Mouse (Mus musculus): Measurements from ENCODE around the gene Samd11. TPM values are rescaled to one million over a fixed set of nuclear protein-coding genes. Genes with fewer than 3 reads are reported as not detected.

The Samd11 gene
- polyA plus RNA-seq (2015; fragmentation: Nextera tagmentation; extraction: Ambion mirVana) = 0.32 and 0.59 TPM in 2 replicates

DNA sequence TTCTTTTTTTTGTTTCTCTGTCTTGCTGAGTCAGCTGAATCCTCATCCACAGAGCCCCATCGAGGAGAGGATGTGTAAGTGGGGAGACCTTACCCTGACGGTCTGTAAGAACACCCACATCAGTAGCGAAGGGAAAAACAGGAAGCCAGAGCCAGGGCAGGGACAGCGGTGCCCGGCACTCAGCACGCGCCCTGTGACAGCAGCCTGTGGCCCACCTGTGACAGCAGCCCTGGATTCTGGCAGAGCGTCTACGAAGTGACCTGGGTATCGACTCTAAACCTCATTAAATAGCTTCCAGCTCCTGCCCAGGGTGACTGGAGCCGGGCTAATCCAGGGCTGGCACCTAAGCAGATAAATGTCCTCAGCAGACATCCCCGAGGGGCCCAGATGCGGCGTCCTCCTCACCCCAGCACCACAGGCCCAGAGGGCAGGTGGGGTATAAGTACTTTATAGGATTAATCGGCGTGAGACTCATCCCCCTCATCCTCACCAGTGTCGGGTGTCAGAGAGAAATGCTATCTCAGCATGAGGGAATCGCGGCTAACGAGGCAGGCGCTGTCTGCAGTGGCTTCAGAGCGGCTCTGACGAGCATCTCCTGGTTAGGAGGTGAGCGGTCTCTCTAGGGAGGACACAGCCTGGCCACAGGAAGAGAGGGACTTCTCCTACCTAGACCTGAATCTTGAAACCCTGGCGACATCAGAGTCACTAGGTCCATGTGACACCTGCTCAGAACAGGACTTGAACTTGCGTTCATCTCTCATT lies at the start of gene Samd11:
Gene Samd11 (minus strand): TSS at position 580 of the 762 bp plus-strand sequence.
- DNase-seq (ENCODE audit: low spot score) = peak; percentile 56

DNA sequence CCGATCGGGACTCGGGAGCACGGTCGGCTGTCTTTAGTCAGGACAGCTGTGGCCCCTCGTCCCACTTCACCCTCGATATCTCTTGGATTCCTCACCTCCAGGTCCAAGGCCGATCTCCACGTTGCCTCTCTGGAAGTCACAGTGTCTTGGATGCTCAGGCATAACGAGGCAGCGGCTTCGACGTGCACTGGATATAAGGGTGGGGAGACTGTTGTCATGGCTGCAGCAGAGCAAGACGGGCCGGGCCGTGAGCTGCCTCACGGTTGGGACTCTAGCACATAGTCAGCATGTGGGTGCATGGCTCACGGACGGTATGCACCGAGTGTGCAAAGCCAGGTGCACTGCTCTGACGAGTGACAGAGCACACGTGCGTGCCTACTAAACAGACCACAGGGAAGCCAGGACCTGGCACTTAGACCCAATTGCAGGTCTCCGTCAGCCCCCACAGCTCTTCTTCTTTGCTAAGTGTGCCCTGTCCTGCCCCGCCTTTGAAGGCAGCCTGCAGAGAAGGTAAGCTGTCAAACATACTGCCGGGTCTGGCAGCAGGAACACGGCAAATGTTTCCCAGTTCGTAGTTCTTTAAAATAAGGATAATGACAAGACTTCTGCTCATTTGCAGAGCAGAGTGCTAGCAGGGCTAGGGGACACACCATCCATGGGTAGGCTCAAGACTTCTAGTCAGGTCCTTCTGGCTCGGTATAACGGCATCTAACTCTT lies 938 bp downstream of the Samd11 start:
- DNase-seq (ENCODE audit: low spot score) = peak; percentile 29

DNA sequence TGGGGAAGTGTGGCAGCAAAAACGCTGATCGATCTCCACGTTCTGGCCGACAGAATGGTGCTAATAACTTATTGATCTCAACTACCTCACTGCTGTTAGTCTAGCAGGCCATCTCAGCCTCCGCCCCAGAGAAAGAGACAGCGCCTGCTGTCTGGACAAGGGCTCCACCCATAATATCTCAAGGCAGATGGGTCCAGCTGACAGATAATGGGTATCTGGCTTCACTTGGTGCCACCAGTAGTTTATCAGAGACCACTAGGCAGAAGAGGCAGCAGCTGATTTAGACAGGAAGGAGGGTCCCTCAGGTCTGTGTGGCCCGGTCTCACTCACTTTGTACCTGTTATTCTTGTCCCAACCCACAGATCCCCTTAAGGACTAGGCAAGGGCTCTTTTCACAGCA lies 2.4 kb downstream of the Samd11 start:
- no peak for DNase-seq (ENCODE audit: low spot score)

DNA sequence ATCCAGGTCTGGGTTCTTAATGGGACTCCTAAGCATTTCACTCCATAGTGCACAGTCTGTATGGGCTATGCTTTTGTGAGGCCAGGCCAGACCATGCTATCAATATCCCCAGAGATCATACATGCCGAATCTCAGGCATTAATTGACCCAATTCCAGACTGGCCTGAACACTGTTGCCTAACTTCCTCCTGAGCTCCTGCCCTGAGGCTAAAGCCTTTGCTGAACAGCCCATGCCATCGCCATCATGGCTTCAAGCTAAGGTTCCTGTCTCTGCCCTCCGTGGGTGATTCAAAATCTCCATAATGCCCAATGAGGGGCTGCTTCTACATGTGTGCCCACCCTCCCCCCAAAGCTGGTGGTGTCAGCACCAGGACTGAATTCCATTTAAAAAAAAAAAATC lies 2.8 kb downstream of the Samd11 start:
- no peak for DNase-seq (ENCODE audit: low spot score)

DNA sequence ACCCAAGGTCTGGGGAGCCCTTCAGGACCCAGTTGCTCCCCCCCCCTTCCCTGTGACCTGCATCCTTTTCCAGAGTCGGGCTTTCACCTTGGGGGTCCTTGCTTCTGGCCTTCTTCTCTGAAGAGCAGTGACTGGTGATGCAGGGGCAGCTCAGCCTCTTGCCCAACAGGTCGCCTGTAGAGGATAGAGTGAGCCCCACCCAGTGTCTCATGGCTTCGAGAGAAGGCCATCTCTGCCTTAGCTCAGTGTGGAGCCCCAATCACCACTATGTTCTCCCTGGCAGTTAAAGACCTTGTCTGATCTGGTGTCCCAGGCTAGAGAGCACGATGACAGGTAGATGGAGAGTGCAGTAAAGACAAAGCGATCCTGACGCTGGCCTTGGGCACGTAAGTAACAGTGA lies 3.3 kb downstream of the Samd11 start:
- DNase-seq (ENCODE audit: low spot score) = no peak

DNA sequence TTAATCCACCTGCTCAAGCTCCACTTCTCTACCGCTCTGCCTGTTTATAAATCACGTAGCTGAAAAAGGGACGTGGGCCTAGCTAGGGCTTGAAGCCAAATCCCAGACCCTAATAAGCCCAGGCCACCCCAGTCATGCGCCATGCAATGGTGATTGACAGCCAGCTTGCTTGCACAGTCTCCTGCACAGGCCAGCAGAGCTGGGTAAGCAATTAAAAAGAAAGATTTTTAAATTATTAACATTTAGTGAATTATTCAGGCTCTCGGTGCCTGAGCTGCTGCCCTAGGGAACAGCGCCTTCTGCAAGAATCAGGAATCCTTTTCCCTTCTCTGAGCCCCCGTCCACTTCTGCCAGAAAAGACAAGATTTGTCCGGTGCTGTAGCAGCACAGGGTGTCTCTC lies 4.4 kb downstream of the Samd11 start:
- no peak for DNase-seq (ENCODE audit: low spot score)

DNA sequence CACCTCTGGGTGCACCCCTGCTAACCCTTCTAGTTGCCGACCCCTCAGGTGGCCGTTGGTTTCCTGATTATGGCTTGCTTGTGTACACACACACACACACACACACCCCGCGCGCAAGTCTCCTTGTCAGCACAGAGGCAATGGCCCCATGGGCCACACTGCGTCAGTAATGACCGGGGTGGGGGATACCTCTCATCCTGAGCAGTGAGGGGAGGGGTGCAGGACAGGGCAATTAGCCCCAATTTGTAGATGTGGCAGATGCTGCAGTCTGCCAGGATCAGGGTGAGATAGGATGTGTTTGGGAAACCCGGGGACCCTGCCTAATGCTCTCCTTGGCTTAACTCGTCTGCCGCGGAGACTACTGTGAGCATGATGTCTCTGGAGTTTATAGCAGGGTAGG lies 5.9 kb downstream of the Samd11 start:
- no peak for DNase-seq (ENCODE audit: low spot score)

DNA sequence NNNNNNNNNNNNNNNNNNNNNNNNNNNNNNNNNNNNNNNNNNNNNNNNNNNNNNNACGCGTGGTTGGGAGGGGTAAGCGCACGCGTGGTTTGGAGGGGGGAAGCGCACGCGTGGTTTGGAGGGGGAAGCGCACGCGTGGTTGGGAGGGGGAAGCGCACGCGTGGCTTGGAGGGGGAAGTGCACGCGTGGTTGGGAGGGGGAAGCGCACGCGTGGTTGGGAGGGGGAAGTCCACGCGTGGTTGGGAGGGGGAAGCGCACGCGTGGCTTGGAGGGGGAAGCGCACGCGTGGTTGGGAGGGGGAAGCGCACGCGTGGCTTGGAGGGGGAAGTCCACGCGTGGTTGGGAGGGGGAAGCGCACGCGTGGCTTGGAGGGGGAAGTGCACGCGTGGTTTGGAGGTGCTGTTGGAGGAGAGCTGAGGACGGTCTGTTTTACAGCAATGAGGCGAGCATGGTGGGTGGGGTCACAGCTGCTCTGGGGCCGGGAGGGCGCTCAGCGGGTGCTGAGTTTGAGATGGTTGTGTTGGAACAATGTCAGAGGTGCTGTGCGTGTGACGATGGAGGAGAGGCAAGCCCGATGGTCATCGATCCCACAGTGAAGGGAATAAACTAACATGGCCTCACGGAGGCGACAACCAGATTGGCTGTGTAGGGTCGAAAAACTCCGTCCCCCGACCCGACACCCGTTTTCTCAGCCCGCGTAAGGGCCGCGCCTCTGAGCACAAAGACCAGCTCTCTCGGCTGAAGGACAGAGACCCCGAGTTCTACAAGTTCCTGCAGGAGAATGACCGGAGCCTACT lies 18.6 kb downstream of the Samd11 start:
- peak; percentile 28 for DNase-seq (ENCODE audit: low spot score)

DNA sequence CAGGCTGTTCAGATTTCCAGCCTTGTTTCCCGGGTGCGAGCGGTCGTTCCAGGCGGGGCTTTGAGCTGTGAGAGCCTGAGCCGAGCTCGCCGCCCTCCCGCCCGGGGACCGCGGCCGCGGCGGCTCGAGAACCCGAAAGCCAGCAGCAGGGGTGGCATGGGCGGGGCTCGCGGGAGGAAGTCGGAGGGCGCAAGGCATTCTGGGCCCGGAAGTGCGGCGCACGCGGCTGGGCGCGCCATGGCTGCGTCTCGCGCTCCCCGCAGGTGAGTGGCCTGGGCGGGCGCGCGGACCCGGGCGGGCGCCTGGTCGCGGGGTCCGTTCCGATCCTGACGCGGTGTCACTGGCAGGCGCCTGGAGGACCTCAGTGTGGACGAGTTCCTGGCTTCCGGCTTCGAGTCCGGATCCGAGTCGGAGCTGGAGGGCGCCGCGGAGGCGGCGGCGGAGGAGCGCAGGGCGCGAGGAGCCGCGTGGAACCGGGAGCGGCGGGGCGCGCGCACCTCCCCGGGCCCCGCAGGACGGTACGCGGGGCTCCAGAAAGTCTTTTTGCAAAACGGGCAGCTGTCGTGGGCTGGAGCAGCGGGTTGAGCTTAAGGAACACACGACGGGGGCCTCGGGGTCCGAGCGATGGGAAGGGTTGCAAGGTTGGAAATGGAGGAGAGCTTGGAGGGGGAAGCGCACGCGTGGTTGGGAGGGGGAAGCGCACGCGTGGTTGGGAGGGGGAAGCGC lies 19.5 kb downstream of the Samd11 start, which contains the start of gene Noc2l:
Gene Noc2l (plus strand): TSS at position 203 of the 726 bp plus-strand sequence.
- peak; percentile 93 for DNase-seq (ENCODE audit: low spot score)

DNA sequence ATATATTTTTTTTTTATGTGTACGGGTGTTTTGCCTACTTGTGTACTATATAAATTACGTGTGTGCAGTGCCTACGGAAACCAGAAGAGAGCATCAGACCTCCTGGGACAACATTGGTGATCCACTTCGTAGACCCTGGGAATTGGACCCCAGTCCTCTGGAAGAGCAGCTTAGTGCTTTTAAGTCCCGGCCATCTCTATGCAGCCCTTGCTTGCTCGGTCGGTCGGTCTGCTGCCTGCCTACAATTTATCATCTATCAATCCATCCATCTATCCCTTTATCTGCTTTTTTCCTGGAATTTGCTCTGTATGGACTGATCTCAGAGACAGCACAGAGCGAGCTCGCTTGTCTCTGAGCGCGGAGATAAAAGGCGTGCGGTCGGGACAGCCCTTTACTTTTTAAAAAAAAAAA lies 20.1 kb downstream of the Samd11 start:
- DNase-seq (ENCODE audit: low spot score) = no peak

DNA sequence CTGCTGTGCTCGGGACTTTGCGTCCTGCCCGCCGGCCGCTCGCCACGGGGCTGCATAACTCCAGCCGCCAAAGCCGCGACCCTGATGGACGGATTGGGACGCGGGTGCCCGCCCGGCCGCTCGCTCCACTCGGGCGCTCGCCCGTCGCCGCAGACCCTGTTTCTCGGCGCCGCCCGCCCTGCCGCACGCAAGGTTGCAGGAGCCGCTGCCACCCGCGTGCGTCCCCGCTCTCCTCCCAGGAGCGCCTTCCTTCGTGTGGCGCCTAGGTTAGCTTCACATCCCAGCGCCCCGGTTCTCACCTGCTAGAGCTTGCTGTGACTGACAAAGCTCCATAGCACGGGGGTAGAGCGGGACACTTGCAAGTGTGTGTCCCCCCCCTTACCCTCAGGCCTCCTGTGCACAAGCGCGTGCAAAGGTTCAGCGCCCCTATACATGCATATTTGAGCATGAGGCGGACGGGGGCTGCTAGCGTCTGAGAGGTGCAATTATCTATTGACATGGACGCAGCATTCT lies 20.7 kb downstream of the Samd11 start, which contains the start of gene Plekhn1:
Gene Plekhn1 (minus strand): TSS at position 157 of the 513 bp plus-strand sequence.
- peak; percentile 74 for DNase-seq (ENCODE audit: low spot score)

DNA sequence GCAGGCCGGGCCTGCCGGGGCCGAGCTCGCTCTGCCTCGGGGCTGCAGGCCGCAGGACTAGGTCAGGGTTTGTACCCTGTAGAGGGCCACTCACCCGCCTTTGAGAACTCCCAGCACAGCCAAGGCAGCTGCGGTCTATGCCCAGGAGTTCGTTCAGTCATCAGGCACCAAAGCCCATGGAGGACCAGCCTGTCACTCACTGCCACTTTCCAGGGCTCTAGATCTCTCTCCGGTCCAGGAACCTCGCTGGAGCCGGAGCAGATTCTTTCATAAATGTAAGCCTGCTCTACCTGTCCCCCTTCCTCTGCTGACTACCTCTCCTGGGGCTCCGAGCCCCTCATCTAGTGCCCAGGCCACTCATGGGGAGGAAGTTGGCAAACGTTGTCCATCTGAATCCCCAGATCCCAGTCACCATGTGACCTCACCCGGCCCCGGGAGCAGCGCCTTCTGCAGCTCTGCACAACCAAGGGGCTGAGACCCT lies 21.4 kb downstream of the Samd11 start:
- no peak for DNase-seq (ENCODE audit: low spot score)

DNA sequence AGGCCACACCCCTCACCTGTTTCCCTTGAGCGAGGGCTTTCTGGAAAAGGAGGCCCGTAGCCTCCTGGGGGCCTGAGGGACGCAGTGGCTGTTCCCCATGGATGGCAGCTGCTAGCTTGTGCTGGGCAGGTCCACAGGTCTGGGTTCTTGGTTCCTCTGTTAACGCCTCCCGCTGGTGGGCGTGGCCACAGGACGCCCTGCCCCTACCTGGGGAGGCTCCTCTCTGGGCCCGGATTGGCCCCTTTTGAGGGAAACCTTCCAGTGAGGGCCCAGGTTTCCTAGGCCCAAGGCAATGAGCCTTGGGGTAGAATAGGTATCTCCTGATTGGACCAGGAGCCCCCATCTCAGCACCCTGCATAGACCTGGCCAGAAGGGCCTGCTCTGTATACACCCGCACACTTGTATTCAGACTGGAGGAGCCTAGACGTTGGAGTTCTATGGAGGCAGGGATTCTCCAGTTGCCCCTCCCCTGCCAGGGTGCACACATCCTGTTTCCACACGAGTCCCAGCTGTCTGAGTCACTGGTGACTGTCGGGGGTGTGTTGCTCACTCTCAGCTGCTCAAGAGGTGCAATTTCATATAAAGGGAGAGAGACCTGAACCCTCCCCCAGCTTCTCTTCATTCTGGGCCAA lies 26.9 kb downstream of the Samd11 start:
- DNase-seq (ENCODE audit: low spot score) = no peak

DNA sequence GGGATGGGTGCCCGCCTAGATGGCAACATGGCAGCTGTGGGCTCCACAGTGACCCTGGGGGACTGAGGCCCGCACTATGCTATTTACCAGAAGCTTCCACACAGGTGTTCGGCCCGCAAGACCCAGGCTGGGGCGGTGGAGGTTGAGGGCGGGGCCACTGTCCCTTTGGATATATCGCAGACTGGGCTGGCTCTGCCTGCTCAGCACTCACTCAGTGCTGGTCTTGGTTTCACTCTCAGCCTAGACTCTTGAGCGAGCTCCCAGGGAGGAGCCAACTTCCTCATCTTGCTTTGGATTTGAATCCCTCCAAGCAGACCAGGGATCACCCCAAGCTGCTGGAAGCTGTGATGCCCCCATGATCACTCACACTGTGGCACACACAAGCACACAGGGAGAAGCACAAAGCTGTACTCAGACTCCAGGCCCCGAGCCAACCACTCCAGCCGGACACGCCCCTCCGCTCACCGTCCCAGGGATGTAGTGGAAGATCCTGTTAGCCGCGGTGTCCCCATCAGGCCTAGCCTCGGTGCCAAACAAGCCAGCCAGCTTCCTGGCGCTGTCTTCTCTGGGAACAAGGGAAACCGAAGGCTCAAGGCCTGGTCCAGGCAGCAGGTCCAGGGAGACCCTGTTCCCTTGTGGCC lies 27.6 kb downstream of the Samd11 start:
- DNase-seq (ENCODE audit: low spot score) = no peak

DNA sequence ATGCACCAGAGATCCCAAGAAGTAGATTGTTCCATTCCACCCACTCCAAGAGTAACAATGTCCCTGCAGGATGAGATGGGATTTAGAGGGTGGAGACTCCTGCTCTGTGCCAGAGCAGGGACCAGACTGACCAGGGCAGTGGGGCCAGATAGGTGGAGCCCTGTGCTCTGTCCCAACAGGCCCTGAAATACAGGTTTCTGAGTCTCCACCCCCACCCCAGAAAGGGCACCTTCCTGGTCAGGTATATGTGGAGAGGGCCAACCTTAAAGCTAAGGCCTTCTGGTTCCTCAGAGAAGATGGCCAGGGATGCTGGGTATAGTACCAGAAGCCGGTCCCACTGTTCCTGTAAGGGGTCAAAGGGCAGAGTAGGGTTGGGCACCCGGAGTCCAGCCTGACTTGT lies 31.2 kb downstream of the Samd11 start:
- no peak for DNase-seq (ENCODE audit: low spot score)

DNA sequence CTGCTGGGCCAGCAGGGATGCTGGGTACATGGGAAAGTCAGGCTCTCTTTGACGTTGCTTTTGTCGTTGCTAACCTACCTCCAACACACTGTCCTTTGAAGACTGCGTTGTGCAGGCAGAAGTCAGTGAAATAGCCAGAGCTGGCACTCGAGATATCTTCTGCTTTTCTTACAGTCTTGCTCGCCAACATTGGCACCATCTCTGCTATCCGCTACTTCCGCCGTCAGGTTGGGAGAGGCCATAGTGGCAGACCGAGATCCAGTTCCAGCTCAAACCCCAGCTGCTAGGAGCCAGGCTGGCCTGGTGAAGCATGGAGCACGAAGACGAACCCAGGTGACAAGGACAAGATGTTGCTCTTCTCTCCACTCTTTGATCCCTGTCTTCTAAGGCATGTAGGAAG lies 35.5 kb downstream of the Samd11 start:
- no peak for DNase-seq (ENCODE audit: low spot score)

DNA sequence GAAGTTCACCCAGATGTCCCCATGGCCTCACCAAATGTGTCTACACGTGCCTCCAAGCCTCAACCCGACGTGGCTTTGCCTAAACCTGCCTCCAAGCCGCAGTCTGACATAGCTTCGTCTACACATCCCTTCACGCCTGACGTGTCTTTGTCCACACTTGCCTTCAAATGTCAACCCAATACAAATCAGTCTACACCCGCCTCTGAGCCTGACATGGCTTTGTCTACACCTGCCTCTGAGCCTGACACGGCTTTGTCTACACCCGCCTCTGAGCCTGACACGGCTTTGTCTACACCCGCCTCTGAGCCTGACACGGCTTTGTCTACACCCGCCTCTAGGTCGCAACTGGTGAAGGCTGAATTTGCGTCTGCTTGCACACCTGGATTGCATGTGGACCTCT lies 37.6 kb downstream of the Samd11 start:
- no peak for DNase-seq (ENCODE audit: low spot score)

DNA sequence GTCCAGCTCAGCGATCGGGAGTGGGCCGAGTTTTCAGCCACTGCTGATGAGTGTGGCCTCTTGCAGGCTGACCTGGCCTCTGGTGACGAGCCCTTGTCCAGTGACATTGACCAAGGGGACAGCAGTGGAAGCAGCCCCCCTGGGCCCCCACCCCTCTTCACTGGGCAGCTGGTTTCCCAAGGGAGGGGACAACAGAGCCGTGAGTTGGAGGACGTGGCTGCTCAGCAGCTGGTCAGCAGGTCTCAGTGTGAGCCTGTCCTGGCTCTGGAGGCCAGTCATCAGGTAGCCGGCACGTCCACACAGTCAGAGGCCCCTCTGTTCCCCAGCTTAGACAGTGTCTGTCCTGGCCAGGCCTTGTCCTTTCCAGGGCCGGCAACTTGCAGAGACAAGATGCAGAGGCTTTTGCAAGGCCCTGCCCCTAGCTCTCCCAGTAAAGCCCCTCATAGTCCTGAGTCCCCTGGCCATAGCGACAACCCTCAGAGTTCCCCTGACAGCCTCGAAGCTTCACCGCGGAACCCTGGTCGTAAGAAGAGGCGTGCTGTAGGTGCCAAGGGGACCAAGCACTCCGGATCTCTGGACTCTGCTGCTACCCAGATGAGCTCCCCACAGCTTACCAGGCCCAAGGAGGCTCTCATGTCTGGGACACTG lies 38.3 kb downstream of the Samd11 start:
- DNase-seq (ENCODE audit: low spot score) = no peak

DNA sequence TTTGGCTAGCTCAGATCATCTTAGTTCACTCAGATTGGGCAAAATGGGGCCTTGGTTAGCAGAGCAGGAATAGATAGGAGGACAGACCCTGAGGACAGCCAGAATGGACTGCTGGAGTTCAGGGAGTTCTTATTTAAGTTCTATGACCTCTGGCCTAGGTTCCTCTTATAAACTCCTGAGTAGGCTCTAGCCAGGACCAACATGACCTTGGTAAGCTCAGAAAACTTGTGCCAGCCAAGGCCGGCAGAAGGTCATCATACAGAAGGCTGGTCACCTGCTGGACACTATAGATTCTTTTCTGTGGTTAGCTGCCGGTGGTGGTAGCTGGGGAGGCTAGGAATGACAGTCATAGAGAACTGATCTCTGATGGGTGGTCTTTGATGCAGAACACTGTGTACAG lies 39.3 kb downstream of the Samd11 start:
- no peak for DNase-seq (ENCODE audit: low spot score)
